Mouse (Mus musculus): ENCODE data around the gene Gm11444.

The Gm11444 gene

DNA sequence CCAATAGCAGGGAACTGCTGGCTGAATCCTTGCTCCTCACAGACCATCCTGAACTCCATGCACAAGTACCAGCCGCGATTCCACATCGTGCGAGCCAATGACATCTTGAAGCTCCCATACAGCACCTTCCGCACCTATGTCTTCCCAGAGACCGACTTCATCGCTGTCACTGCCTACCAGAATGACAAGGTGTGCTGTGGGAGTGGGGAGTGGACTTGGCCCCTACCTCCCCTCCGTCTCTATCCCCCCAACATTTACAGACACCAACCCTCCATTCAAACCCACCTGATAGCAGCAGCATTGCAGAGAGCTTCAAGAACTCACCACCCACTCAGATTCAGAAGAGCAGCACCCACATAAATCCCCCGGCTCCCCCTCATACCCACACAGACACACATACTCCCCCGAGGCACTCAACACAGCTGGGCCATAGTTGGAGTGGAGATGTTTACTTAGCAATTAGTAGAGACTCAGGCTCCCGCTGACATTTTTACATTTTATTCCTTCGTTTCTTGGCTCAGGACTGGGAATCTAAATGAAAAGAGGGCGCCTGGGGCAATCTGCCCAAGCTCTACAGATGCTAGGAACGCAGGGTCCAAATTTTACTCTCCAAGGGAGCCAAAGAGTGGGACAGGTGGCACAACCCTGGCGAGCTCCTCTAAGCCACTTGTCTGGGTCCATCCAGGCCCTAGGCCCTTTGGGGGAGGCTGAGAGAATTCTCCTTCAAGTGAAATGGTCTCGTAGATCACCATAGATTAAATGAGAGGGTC is 14.2 kb downstream of the Gm11444 start:
- no peak for DNase-seq

DNA sequence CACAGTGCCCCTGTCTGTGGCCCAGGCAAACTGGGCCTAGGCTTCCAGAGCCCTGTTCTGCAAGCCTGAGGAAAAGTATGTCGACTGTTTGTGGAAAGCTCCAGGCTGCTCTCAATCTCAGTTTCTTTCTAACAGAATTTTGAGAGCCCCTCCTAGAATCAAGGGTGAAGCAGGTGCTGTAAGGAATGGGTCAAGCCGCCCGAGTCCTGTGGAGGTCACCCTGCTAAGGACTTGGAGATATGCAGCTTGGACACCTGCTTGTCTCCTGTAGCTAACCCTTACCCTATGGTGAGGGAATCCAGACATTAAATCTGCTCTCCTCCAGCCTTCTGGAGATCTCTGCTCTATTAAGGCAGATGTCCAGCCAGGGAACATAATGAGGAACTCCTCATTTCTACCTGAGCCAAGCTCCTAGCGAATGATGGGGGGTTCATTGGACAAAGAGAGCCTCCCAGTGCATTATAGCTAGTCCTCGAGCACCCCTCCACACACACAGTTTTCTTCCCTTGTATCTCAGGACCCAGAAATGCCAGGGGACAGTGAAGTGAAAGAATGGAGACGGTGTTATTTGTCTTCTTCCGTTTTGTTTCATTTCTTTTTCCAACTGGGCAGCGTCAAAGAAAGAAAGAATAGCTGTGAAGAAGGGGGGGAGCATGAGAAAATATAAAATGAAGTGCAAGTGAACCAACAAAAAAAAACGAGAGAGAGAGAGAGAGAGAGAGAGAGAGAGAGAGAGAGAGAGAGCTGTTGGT is 15.0 kb downstream of the Gm11444 start:
- DNase-seq, result no peak

DNA sequence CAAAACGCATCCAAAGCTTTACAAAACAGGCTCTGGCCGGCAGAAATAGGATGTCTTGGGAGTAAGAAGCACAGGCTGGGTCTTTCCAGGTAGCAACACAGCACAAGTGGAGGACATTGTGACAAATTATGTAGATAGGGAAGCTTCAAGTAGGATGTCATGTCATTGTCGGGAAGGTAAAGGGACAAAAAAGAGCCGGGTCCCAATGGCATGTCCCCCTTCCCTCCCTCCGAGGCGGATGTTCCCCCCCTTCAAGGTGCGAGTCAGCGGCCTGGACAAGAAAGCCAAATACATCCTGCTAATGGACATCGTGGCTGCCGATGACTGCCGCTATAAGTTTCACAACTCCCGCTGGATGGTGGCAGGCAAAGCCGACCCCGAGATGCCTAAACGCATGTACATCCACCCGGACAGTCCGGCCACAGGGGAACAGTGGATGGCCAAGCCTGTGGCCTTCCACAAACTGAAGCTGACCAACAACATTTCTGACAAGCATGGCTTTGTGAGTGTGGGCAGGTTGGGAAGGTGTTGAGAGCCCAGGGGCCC is 15.7 kb downstream of the Gm11444 start:
- no peak for DNase-seq

DNA sequence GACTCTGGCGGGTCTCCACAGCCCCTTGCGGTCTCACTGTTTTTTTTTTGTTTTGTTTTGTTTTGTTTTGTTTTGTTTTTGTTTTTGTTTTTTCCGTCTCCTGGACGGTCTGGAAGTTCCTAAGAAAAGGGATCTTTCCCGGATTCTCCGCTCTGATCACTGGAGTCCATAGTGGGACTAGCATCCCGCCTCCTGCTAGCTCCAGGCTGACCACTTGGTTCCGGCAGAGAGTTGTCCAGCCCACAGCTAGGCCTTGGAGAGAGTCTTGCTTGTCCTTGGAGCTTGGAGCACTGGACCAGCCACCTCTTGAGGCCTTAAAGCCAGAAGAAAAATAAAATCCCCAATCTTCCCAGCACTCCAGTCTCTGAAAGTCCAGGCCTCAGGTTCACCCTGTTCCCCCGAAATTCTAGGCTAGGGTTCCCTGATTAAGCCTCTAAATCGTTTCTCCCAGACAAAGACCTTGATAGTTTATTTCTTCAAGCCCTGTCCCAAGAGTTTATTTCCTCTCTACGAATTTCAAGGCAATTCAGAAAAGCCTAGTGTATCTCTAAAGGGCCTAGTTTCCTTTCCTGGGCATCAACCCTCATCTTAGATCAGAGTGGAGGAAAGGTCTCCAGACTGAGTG is 16.3 kb downstream of the Gm11444 start:
- DNase-seq, result no peak

DNA sequence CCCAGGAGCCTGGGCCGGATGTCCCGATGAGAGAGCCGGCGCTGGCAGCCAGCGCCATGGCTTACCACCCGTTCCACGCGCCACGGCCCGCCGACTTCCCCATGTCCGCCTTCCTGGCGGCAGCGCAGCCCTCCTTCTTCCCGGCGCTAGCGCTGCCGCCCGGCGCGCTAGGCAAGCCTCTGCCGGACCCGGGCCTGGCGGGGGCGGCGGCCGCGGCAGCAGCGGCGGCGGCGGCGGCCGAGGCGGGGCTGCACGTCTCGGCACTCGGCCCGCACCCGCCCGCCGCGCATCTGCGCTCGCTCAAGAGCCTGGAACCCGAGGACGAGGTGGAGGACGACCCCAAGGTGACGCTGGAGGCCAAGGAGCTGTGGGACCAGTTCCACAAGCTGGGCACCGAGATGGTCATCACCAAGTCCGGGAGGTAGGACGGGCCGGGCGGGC is 17.0 kb downstream of the Gm11444 start:
- DNase-seq, result no peak

DNA sequence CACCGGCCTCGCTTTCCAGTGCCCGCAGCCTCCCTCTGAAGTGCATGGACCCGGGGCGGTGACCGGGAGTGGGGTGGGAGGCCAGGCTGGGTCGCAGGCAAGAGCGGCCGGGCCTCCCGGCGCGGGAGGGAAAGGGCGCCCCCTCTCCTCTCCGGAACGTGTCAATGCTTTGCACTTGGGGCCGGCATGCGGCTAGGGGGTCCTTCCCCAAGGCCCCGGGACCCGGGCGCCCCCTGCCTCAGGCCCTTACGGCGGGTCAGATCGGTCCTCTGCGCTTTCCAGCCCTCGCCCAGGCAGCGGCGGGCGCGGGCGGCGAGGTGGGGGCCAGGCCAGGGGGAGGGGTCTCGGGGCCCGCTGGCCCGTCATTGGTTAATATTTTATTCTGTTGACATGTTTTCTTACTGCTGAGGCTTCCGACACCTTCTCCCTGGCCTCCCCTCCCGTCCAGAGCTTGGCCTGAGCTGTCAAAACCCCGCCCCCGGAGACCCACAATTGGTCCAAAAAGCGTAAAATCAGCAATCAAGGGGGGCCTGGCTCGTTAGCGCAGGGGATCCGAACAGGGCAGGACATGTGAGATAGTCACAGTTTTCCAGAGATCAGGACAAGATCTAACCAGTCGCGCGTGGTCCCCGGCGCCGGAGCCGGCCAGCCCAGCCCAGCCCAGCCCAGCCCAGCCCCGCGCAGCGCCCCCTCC is 17.8 kb downstream of the Gm11444 start, which contains the start of gene Tbx2:
Gene Tbx2, plus strand, starts transcription at position 321 of the 694 bp plus-strand sequence.
- DNase-seq, result no peak

DNA sequence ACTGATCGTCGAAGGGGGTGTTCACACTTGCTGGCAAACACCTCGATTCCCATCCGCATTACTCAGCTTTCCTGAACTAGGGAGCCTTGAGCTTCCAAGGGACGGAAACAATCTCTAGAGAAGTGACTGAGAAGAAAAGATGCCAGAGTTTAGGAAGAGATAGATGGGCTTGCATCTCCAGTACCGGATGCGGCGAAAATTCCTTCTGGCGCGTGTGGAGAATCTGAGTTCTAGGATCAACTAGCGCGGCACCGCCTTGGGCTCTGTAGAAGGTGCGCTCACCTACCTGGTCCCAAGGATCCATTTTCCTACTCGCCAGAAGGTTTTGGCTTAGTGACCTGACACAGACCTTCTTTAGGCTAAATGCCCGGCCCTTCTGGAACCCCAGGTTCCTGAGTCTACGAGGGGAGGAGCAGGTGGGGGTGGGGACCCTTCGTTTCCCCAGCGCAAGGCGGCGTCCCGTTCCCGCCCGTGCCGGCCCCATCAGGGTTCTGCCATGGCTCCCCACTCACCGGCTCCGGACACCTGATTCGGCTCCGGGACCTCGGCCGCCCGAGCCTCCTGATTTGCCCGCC is 18.4 kb downstream of the Gm11444 start:
- no peak for DNase-seq

DNA sequence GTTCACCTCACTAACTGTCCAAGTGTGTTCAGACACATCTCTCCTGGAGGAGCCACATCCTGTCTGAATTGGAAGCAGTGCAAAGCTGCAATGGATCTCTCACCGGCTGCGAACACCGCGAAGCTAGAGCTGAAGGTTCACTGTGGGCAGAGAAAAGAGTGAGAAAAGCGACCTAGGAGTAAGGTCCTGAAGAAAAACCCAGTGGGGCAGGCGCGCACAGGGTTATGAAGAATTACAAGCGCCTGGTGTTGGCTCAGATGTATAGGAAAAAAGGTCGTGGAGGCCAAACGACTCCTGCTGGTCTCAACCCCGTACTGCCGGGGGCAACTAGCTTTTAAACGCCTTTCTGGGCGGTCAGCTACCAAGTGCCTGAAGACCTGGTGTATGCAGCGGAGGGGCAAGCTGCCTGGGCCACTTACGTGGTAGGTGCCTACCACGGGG is 19.2 kb downstream of the Gm11444 start:
- no peak for DNase-seq

DNA sequence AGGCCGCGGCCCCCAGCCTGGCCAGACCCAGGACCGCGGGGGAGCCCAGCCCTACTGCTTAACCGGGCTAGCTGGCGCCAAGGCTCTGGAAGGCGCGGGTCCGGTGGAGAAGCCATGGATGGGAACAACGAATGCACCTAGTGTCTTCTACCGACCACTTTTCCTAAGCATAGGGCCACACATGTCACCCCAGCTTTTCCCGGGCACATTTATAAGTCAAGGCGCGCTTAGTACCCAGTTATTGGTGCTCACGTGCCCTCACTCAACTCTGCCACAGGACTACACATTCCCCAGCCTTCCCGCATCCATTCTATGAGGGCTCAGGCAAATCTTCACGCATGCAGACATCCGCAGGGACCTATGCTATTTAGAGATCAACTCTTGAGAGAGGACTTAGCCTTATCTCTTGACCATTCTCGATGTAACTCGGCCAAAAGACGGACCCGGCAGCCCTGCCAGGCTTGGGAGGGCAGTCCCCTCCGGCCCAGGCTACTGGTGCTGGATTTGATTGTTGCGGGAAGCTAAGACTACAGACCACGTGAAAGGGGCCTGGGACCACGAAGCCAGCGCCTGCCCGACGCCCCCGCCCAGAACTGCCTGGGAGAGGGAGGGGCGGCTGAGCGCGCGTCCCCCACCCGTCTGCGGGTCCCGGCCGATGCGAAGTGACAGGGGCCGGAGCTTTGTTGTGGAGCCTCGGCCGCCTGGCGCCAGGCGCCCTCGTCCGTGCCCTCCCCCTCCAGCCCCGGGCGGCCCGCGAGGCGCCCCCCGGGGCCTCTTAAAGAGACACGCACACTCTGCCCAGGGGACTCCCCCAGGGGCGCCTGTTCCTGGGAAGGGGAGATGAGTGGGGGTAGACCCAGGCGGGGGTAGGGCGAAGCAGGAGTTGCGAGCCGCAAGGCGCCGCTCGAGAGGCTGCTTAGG is 20.4 kb downstream of the Gm11444 start:
- no peak for DNase-seq

DNA sequence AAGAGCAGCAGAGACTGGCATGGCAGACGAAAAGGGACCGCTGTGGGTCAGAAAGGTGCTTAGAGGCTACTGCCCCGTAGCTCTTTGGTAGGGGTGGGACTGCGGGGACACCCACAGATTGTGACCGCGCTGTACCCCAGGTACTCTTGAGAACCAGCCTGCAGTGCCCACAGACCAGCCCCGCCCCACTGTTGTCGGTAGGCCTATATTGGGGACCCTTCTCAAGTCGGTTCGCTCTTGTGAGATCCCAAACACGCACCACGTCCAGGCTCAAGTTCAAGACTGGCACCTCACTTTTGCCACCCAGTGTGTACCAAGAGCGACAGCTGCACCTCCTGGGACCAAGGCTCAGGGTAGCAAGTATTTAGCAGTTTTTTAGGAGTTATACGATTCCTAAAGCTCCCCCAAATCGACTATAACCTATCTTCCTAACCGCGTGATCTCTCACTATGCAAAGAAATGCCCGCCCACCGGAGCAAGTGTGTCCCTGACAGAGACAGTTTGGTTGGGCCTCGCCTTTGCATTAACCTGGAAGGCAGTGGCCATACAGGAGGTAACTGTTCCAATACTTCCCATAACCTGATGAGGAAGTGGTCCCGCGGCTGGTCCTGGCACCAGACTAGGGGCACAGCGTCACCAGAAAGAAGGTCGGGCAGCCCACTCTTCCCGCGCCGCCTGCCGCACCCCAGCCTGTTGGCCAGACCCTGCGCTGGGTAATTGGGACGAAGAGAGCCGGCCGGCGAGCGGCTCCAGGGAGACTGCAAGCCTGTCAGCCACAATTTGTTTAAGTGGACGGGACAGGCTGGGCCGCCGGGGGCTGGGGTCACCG is 21.2 kb downstream of the Gm11444 start:
- DNase-seq, result no peak

DNA sequence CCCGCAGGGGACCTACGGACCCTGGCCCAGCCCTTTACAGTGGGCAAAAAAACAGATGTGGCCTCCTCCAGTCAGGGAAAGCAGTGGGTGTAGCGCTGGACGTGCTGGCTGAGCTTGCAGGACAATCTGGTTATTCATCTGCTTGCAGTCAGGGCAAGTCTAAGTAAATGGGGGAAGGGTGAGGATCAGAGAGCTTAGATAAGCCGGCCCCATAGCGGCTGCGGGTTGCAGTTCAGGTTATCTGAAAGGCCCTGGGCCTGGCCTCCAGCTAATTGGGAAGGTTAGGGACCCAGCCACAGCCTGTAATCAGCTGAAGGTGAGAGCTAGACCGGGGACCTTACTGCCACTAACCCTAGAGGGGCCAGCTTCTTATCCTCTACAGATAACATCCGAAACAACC is 22.8 kb downstream of the Gm11444 start:
- DNase-seq, result no peak

DNA sequence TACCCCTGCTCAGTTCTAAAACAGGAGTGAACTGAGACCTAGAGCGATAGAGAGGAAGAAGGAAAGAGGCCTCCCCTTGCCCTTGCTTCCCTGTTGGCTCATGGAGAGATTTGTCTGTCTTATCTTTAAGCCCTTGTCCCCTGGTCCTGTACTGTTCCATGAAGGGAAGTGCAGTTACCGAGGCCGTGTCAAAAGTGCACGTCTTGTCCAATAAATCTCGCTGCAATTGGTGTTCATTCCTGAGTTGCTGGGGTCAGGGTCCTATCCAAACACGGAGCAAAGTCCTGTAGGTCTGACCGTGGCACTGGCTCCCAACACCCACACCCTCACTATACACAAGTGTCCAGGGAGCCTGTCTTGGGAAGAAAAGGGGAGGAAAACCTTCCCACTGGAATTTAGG is 24.3 kb downstream of the Gm11444 start:
- no peak for DNase-seq

DNA sequence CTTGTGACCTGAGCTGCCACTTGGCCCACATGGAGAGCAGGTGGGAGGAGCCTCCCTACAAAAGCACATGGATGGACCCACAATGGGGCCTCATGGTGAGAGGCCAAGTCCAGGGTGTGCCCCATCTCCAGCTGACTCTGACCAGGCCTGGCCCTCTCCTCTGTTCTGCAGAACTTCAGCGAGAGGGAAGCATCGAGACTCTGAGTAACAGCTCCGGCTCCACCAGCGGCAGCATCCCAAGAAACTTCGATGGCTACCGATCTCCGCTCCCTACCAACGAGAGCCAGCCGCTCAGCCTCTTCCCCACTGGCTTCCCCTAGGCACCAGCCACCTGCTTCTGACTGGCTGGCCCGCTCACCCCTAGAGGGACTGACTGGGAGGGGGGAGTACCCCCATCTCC is 25.1 kb downstream of the Gm11444 start:
- no peak for DNase-seq

DNA sequence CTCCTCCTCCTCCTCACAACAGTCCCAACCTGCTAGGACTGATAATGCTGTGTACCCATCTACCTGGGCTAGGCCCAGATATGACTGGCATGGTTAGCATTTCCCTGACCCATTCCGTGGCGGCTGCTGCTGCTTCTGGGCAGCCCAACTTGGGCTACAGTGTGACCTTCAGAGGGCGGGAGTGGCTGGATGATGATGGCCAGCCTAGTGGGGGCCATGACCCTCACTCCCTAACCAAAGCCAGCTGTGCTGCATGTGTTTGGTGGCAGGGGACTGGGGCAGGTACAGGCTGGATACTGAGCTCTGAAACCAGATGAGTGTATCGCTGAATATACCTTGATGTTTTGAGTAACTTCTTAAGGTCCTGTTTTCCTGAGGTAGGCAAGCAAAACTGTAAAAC is 26.3 kb downstream of the Gm11444 start:
- DNase-seq, result no peak

DNA sequence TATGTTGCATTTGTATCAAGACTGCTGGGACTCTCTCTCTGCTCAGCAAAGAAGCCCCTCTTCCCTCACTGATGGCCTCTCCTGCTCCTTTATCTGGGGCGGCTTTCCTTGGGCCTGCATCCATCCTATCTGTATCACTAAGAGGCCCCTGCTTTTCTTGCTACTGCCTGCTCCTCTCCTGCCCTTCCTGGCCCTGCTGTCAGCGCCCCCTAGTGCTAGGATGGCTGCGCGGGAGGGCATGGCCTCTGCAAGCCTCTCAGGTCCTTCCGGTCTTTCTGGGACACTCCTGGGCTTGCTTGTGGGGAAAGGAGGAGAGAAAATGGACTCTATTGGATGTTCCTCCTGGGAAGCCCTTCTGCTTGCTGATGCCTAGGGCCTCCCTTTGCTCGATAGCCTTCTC is 27.0 kb downstream of the Gm11444 start:
- DNase-seq, result peak; percentile 71 to 78

DNA sequence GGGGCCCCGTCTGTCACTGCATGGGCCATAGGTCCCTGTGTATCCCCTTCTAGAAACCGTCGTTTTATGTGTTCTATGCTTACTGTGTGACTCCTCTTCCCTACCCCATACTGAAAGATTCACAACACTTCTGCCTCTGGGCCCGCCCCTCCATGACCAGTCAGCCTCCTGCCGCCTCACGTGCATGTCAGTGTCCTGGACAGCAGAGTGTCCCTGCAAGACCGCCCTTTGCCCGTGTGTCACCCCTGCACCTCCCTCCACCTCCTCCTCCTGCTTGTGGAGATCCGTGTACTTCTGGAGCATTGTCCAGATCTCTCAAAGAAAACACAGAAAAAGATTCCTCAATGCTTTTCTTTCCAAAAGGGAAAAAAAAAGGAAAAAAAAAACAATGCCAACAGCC is 28.5 kb downstream of the Gm11444 start:
- DNase-seq, result no peak

DNA sequence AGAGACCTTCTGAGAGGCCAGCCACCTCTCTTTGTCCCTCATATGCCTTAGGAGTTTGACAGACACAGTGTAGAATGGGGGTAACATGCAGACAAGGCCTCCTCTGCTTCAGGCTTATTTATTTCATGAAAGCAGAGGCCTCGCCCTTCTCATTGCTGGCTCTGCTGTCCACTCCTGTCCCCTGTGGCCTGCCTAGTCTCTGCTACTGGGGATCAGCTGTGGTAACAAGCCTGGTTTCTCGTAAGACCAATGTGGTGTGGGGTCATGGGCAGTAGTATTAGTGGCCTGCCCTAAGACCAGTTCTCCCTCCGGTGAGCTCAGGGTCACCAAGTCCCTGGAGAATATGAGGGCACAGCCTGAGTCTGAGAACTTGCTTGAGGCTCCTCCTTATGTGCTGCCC is 29.2 kb downstream of the Gm11444 start:
- no peak for DNase-seq

DNA sequence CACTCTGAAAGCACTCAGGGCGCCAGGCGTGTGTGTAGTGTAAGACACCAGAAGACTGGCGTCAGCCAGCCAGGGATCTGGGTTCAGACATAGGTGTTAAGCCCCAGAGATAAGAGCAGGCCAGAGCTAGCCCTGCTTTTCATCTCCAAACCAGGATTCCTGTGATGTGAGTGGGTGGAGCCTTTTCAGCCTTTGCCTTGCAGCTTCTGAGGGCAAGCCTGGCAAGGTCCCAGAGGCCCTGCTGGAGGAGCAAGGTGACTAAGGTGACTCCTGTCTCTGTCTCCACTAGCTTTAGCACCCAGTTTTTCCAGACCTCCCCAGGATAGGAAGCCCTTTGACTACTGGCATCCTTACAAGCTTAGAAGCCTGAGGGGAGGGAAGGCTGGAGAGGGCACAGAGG is 31.7 kb downstream of the Gm11444 start:
- no peak for DNase-seq

DNA sequence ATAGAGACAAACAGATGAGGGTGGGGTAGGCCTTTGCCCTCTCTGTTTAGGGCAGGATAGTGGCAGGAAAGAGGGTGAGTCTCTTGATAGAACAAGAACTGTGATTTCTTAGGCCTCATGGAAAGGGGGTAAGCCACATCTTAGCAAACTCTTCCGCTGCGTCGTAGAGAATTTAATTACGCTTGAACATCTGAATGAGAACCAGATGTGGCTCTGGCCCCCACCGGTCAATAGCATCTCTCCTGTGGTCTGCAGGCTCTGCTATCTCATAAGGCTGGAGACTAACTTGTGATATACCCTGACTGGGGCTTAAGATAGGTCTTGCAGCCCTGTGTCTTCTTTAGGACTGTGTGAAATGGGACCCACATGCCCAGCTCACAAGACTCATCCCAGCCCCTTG is 33.7 kb downstream of the Gm11444 start:
- DNase-seq, result no peak

DNA sequence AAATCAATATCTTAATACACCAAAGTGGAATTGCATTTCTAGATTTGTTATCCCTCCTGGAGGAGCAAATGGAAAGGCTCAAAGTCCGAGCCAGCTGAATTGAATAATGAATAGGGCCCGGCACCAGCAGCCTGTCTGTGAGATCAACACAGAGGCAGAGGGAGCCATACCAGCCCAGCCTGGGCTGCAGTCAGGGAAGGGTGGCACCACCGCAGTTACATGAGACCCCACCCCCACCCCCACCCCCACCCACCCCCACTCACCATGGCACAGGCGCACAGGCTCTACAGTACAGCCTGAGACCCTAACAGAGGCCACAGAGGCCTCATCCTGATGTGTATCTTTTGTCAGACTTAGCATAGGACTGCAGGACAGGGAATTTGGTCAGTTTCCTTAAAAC is 35.5 kb downstream of the Gm11444 start:
- DNase-seq, result no peak
